Mouse (Mus musculus) embryonic fibroblast, embryonic 13.5 days (primary cell): ENCODE results near the gene Kif7. TPM values are rescaled to one million over a fixed set of nuclear protein-coding genes. Genes with fewer than 3 reads are reported as not detected.
A peak's percentile ranks its signal among the peaks of the same experiment; 100 is the strongest.

ENCODE experiments used
- H3K27ac ChIP-seq: 2 replicates; pipeline ENCODE4 v1.5.1; 2012; ENCODE audit warnings: low read length, control low read depth, inconsistent platforms; ENCODE audit not compliant: insufficient read depth
- H3K4me1 ChIP-seq: 2 replicates; pipeline ENCODE4 v1.6.1; 2011; ENCODE audit warnings: low read length; ENCODE audit not compliant: control insufficient read depth, insufficient read depth
- H3K4me3 ChIP-seq: 2 replicates; pipeline ENCODE4 v1.5.1; 2011; ENCODE audit warnings: mild to moderate bottlenecking, control low read depth, low read length; ENCODE audit not compliant: insufficient read depth
- CTCF ChIP-seq: IDR thresholded peaks from 2 replicates; pipeline ENCODE4 v1.5.1; 2011; ENCODE audit warnings: mild to moderate bottlenecking, control low read depth, low read length, moderate library complexity, borderline replicate concordance; ENCODE audit not compliant: insufficient read depth
- POLR2A ChIP-seq: IDR thresholded peaks from 2 replicates; pipeline ENCODE4 v1.6.1; 2011; ENCODE audit warnings: low read depth, mild to moderate bottlenecking, control low read depth, low read length, moderate library complexity
- polyA plus RNA-seq: library from polyadenylated mRNA; stranded (reverse); fragments of >200 nt; gene quantifications from 2 replicates; pipeline ENCODE4 v1.2.4, GENCODE M21; 2011; ENCODE audit warnings: low read depth; ENCODE audit not compliant: missing spikeins, insufficient read length

The Kif7 gene
- polyA plus RNA-seq, 1 experiment = 5.3 TPM

DNA sequence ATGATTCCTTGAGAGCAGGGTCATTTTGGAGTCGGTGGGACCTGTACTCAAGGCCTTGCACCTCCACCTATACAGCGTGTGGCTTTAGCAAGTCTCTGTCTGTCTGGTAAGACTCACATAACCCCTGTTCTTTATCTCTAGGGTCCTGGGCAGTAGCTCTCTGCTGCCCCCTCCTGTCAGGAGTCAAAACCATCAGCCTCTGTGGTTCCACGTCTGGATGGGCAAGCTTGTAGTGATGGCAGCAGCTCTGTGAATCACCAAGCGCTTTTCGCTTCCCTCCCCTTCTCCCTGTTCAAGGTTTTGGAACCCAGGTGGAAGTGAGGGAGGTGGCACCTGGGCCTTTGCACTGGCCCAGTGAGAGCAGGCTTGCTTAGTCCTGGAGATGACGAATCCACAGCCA, 12.7 kb upstream of the Kif7 start:
- TF ChIP-seq CTCF (peak; percentile 66; the same call in 1 of the 2 replicates), POLR2A (no peak)
- Histone ChIP-seq H3K4me3 (no peak overlapping the region), H3K27ac (no peak overlapping the region), H3K4me1 (no peaks in the 10 kb centered on the region)

DNA sequence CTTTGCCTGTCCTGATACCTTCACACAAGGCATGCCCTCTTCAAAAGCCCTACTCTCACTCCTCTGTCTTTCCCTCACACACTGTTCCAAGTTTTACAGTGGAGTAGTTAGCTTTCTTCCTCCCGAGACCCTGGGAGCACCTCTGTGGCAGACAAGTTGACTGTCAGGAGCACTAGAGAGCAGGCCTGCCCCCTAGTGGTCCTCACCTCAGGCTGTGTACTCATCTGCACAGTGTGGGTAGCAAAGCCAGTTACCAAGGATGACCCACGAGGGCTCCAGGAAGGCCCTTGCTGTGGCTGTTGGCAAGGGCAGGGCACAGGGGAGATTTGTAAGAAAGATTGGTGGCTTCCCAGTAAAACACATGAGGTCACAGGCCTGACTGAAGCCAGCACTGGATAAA, 11.6 kb upstream of the Kif7 start:
- TF ChIP-seq CTCF (peak; percentile 96), POLR2A (no peak)
- Histone ChIP-seq H3K27ac (no peak overlapping the region), H3K4me3 (no peak overlapping the region), H3K4me1 (no peaks in the 10 kb centered on the region)

- Histone ChIP-seq H3K27ac (no peak overlapping the region), H3K4me3 (peak overlapping the region; percentile 37), H3K4me1 (no peaks in the 10 kb centered on the region)
- TF ChIP-seq CTCF = no peak
- peak; percentile 48; the same call in 1 of the 2 replicates for TF ChIP-seq POLR2A
Observed at GRCm38 (mm10) chr7:79721386-79721977, 6.0 kb upstream of the Kif7 start.

GRCm38 (mm10) chr7:79710831-79711230, 4.7 kb downstream of the Kif7 start:
- Histone ChIP-seq H3K27ac (no peak overlapping the region), H3K4me1 (no peaks in the 10 kb centered on the region; the same call in 1 of the 2 replicates), H3K4me3 (no peak overlapping the region)
- TF ChIP-seq POLR2A = no peak
- no peak for TF ChIP-seq CTCF

- no peaks in the 10 kb centered on the region; the same call in 1 of the 2 replicates for H3K4me1 ChIP-seq
- H3K4me3 ChIP-seq = no peak overlapping the region
- no peak overlapping the region for H3K27ac ChIP-seq
- TF ChIP-seq CTCF (0 out of 2 replicates have a peak, but pooled peaks have one; percentile 4), POLR2A (no peak)
Observed at GRCm38 (mm10) chr7:79710130-79710607, 5.4 kb downstream of the Kif7 start.

- no peak overlapping the region for H3K4me3 ChIP-seq
- no peaks in the 10 kb centered on the region for H3K4me1 ChIP-seq
- TF ChIP-seq CTCF (no peak), POLR2A (no peak)
- no peak overlapping the region for H3K27ac ChIP-seq
Observed at GRCm38 (mm10) chr7:79705210-79705609, 10.3 kb downstream of the Kif7 start.

GRCm38 (mm10) chr7:79702755-79703154, 12.8 kb downstream of the Kif7 start:
- no peaks in the 10 kb centered on the region for H3K4me1 ChIP-seq
- no peak overlapping the region for H3K27ac ChIP-seq
- H3K4me3 ChIP-seq = no peak overlapping the region
- TF ChIP-seq POLR2A = no peak
- TF ChIP-seq CTCF = no peak

DNA sequence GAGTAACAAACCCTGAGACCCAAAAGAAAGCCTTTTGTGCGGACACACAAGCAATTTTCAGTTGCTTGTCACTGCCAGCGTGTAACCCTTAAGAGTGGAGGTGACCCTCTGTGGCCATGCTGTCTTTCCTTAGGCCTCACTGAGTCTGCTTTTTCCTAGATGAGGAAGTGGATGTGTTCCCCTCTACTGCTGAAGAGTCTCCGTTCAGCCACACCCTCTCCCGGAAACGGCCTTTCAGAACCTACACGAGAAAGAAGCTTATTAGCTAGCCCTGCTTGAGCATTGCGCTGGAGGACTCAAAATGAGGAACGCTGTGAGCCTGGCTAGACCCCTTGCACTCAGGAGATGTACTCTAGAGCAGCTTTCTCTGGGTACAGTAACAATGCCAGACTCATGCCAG, 19.0 kb downstream of the Kif7 start:
- Histone ChIP-seq H3K27ac (no peak overlapping the region), H3K4me1 (no peaks in the 10 kb centered on the region), H3K4me3 (no peak overlapping the region)
- TF ChIP-seq POLR2A (no peak), CTCF (no peak)

DNA sequence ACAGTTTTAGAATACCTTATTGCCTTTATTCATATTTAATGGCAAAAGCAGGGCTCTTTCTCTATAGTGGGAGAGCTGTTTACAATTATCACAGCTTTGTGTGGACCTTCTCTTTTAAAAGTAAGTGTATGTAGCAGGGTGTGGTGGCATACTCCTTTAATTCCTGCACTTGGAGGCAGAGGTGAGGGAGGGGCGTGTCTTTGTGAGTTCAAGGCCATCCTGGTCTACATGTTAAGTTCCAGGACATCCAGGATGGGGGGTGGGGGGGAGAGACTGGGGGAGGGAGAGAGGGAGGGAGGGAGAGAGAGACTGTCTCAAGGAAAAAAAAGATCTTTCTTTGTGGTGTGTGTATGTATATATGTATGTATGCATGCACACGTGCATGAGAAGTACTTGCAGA, 35.3 kb downstream of the Kif7 start:
- H3K4me1 ChIP-seq = no peaks in the 10 kb centered on the region
- no peak overlapping the region for H3K4me3 ChIP-seq
- no peak for TF ChIP-seq CTCF
- no peak for TF ChIP-seq POLR2A
- no peak overlapping the region for H3K27ac ChIP-seq

- TF ChIP-seq CTCF (no peak), POLR2A (no peak)
- no peak overlapping the region for H3K27ac ChIP-seq
- no peak overlapping the region for H3K4me3 ChIP-seq
- H3K4me1 ChIP-seq = no peaks in the 10 kb centered on the region
Observed at GRCm38 (mm10) chr7:79679186-79679585, 36.3 kb downstream of the Kif7 start.
